Mouse (Mus musculus) kidney, postnatal 4 days (tissue): Measurements from ENCODE around the gene Sept14.
"Not testable (repeated sequence)": the region's sequence is repeated elsewhere in the genome, so short reads cannot be mapped to it uniquely, and the experiment has no call there.

Experiments used
- DNase-seq, 2 experiments: peaks; one replicate each; pipeline ENCODE4 v3.0.0; 2021; ENCODE audit warnings: mixed read lengths in 2 of 2

Sept14 gene

GRCm38 (mm10) chr5:129708412-129708811 is at the start of gene Sept14:
Gene Sept14, minus strand, starts transcription at chr5:129708512.
- DNase-seq: no peak

GRCm38 (mm10) chr5:129756886-129757285 is 48.6 kb upstream of the Sept14 start:
- DNase-seq: no peak

- DNase-seq: no peak
These were observed 35.7 kb upstream of the Sept14 start for GRCm38 (mm10) chr5:129744050-129744449.

GRCm38 (mm10) chr5:129742903-129743488 is 34.7 kb upstream of the Sept14 start:
- no peak for DNase-seq

DNA sequence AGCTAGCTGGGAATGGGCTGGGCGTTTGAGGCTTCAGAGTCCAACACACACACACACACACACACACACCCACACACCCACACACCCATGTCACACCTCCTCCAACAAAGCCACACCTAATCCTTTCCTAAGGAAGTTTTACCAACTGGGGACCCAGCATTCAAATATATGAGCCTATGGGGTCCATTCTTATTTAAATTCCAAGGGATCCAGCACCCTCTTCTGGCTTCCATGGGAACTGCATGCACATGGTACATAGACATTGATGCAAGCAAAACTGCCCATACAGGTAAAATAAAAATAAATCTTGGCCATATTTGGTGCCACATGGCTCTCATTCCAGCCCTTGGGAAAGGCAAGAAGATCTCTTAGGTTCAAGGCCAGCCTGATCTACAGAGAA is 32.7 kb upstream of the Sept14 start:
- peak; percentile 72 for DNase-seq

DNA sequence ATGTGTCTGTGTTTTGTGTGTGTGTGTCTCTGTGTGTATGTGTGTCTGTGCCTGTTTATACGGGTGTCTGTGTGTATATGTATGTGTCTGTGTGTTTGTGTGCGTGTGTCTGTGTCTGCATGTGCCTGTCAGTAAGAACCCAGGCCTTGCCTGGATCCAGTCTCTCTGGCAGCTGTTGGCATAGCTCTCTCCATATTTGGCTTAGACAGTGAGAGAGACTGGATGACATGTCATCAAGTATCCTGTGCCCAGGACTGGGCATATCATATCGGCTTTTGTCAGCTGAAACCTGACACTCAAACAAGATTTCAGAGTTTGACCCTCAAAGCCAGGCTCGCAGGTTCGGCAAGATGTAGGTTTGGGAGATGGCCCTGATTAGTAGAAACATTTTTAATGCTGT is 22.7 kb upstream of the Sept14 start:
- no peak for DNase-seq

GRCm38 (mm10) chr5:129730344-129730743 is 22.0 kb upstream of the Sept14 start:
- peak; percentile 24 to 46 for DNase-seq

DNA sequence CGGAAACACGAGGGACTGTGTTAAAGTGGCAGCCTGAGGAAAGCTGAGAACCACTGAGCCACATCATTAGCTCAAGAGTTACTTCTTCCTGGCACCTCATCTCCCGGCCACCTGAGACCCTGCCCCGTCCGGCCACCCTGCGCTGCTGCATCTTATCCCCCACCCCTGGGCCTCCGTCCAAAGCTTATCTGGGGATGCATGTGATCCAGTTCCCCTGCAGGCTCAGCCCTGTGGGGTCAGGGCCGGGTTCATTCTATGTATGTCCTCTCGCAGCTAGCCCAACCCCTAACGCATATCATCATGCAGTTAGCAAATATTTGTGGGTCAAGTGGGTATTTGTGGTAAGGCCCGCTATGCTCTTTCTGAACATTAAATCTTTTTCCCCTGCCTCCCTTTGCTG is 21.0 kb upstream of the Sept14 start:
- DNase-seq: peak; percentile 37 to 47

DNA sequence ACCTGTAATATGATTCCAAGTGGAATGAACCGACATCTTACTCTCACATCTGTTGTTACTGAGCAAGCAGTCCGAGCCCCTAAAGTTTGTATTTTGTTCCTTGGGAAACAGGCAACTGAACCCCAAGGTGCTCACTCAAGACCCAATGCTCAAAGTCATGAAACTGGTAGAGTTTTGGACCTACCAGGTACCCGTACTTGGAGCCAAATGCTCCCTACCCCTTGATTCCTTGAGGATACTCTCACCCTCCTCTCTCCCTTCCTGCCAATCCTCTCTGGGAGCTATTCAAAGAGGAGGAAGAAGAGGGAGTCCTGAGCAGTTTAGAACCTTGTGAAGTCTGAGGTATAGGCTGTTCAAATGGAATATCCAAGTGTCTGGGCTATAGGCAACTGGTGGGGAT is 18.5 kb upstream of the Sept14 start:
- no peak for DNase-seq

DNA sequence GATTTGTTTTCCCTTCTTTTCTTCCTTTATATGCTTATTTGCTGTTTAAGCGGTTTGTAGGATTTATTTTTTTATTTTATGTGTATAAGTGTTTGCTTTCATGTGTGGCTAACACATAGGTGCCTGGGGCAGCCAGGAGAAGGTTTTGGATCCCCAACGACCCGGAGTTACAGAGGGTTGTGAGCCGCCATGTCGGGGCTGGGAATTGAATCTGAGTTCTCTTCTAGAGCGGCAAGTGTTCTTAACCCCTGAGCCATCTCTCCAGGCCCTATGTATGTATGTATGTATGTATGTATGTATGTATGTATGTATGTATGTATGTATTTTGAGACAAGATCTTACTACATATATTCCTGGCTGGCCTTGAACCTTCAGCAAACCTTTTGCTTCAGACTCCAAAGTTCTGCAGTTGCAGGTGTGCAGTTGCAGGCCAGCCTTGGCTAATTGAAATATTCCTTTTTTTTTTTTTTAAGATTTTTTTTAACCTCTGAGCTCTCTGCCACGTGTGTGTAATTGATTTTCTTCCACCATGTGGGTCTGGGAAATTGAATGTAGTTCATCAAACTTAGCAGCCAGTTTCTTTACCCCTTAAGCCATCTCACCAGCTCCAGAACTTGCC is 17.6 kb upstream of the Sept14 start:
- peak; percentile 24 to 51 for DNase-seq

DNA sequence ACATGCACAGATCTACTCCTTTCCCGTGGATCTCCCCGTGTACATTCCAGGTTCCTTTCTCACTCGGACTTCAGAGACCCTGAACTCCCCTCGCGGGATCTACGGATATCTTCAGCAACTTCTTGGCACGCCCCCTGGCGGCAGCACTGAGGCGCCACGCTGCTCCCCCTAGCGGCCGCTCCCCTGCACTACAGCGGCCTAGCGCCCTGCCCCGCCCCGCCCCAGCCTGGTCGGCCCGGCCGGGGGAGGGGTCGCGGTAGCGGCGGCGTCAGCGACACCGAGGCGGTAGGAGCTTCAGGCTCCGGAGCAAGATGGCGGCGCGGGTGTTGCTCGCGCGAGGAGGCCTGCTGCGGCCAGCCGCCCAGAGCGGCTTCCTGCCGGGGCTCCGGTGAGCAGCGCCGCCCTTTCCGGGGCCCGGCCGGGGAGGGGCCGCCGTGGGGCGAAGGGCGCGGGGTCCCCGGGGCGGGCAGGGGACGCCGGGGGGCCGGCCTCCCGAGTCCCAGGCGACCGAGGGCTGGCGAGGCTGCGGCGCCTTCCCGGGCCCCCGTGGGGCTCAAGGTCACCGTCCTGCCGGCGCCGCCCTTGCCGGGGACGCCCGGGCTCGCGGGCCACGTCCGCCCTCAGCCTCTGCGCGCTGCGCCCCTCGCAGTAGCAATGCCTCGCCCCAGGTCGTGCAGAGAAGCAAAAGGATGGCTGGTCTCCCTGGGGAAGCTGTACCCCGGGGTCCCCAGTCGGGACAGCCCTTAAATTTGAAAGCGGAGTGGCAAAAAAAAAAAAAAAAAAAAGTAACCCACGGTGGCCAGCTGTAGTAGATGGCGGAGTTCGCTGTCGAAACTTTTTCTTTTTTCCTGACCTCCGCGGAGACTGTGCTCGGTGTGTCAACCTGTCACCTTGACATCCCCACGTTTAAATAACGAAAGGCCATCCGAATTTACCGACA is 16.8 kb upstream of the Sept14 start, which contains the start of gene Nipsnap2:
Nipsnap2 (plus strand) TSS at position 230 of the 940 bp plus-strand sequence.
- DNase-seq: peak; percentile 91 to 95

- DNase-seq: no peak
These were observed 16.0 kb upstream of the Sept14 start for GRCm38 (mm10) chr5:129724268-129724667.

GRCm38 (mm10) chr5:129720176-129720575 is 11.9 kb upstream of the Sept14 start:
- peak; percentile 14 to 28 for DNase-seq

DNA sequence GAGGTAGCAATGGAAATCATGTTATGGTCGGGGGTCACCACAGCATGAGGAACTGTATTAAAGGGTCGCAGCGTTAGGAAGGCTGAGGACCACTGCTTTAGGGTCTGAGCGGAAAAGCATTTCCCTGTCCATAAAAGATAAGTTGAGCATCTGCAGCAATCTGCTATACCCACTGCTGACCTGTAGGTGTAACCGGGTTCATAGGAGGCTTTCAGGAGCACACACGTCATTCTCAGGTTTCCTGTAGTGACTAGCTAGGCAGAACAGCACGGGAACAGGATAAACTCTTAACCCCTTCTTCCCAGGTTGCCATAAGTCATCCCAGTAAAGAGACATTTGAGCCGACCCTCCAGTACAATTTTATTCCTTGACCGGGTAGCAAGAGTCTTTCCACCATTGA is 8.7 kb upstream of the Sept14 start:
- no peak for DNase-seq

DNA sequence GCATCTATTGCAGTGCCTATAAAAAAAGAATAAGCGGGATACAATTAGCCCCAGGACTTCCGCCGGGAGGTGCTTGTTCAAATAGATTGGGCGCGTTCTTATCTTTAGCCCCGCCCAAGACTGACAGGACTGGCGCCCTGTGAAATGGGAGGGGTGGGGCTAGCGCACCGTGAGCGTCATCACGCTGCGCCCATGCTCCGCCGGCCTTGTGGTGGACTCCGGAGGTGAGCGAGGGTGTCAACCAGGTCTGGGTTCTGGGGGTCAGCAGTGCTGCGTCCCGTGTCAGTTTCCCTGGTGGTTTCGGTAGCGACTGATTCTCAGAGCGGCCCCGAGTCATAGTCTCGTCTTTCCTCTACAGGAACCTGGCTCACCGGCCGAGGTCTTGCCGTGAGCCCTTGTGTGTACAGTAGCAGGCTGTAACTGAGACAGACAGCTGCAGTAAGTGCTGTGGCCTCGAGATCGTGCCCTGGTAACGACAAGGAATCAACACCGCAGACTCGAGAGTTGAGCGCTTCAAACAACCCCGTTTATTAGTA is 7.1 kb upstream of the Sept14 start, which contains the start of gene Mrps17:
Mrps17 (plus strand) TSS at position 172 of the 536 bp plus-strand sequence.
- peak; percentile 94 to 96 for DNase-seq

GRCm38 (mm10) chr5:129703368-129703767 is 4.9 kb downstream of the Sept14 start:
- DNase-seq: no peak

- DNase-seq: no peak
These were observed 6.6 kb downstream of the Sept14 start for GRCm38 (mm10) chr5:129701706-129702105.

- DNase-seq: no peak
These were observed 7.8 kb downstream of the Sept14 start for GRCm38 (mm10) chr5:129700506-129700905.

- DNase-seq: no peak
These were observed 17.8 kb downstream of the Sept14 start for GRCm38 (mm10) chr5:129690528-129690927.

DNA sequence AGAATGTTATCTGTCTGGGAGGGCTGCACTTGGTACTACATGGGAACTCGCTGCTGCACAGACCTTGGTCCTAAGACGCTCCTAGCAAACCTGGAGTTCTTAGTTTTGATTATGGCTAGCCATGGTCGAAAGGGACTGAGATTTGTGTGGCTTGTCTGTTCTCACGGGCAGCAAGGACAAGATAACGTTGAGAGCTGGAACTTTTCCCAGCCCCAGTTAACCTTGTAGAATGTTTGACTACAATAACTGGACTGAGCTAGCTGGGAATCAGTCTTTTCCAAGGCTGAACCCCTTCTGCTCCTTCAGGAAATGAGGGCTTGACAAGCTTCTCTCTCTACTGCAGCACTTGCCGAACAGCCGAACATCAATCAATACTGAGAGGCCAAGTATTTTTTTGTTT is 20.7 kb downstream of the Sept14 start:
- DNase-seq: no peak

DNA sequence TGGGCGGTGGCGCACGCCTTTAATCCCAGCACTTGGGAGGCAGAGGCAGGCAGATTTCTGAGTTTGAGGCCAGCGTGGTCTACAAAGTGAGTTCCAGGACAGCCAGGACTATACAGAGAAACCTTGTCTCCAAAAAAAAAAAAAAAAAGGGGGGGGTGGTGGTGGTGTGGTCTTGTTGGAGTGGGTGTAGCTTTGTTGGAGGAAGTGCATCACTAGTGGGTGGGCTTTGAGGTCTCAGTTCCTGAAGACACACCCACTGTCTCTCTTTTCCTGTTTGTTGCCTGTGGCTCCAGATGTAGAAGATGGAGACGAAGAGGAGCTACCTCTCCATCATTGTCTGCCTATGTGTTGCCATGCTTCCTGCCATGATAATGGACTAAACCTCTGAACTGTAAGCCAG is 23.2 kb downstream of the Sept14 start:
- DNase-seq: not testable (repeated sequence)

DNA sequence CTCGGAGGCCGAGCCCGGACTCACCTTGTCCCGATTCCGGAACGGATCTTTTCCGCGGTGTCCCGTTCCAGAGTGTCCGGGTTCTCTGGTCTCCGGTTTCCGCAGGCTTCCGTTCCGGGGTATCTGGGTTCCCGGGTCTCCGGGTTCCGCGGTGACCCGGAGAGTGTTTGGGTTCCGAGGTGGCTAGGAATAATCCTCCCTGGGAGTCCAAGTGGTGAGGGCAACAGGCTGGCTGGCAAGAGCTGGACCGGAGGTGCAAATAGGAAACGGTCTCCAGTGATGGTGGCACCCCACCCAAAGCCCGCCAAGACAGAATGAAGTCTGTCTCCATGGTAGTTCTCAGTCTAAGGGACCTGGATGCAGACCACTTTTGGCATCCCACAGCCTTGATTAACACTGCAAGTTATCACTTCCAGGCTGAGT is 38.3 kb downstream of the Sept14 start, which contains the start of gene Zfp11:
Zfp11 (minus strand) TSS at position 64 of the 423 bp plus-strand sequence.
- DNase-seq: peak; percentile 89 to 92

DNA sequence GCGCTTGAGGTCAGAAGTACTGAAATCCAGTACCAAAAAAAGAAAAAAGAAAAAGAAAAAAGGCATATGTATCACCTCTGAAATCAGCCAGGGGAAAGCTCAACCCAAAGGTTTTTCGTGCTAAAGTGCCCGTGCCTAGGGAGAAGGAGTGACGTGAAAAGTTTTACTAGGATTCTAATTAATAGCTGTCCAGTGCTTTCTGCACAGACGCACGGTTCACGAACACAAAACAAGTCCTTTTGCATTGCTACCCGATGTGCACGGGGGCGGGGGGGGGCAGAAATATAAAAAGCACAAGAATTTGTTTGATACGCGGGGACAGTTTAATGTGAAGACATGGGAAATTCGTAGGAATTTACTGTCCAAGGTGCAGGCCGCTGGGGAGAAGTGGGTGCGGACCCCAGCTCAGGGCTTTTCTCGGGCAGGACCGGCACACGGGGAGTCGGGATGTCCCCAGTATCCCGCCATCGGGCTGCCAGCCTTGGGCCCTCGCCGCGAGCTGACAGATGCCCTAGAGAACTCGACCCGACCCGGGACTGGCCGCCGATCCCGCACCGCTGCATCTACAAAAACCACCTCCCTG is 38.8 kb downstream of the Sept14 start:
- DNase-seq: no peak
